Mouse (Mus musculus) 416B (cell line): ENCODE measurements around the gene Hs6st3.

ENCODE experiments used
- DNase-seq: peaks from one replicate; pipeline ENCODE4 v3.0.0; 2011; ENCODE audit warnings: low read depth

Hs6st3 gene

GRCm38 (mm10) chr14:119642874-119643273 lies 504.7 kb downstream of the Hs6st3 start:
- no peak for DNase-seq

- no peak for DNase-seq
Observed at GRCm38 (mm10) chr14:119643840-119644239, 505.7 kb downstream of the Hs6st3 start.

- DNase-seq, result no peak
Observed at GRCm38 (mm10) chr14:119656936-119657335, 518.8 kb downstream of the Hs6st3 start.

GRCm38 (mm10) chr14:119665741-119666141 lies 527.6 kb downstream of the Hs6st3 start:
- no peak for DNase-seq

- no peak for DNase-seq
Observed at GRCm38 (mm10) chr14:119667421-119667820, 529.3 kb downstream of the Hs6st3 start.

- no peak for DNase-seq
Observed at GRCm38 (mm10) chr14:119670836-119671587, 532.9 kb downstream of the Hs6st3 start.

- DNase-seq, result no peak
Observed at GRCm38 (mm10) chr14:119678574-119678973, 540.4 kb downstream of the Hs6st3 start.

- DNase-seq, result no peak
Observed at GRCm38 (mm10) chr14:119680052-119680451, 541.9 kb downstream of the Hs6st3 start.

GRCm38 (mm10) chr14:119687885-119688284 lies 549.7 kb downstream of the Hs6st3 start:
- no peak for DNase-seq

- no peak for DNase-seq
Observed at GRCm38 (mm10) chr14:119699982-119700381, 561.8 kb downstream of the Hs6st3 start.

- DNase-seq, result no peak
Observed at GRCm38 (mm10) chr14:119714712-119715111, 576.6 kb downstream of the Hs6st3 start.

- no peak for DNase-seq
Observed at GRCm38 (mm10) chr14:119717323-119717722, 579.2 kb downstream of the Hs6st3 start.

- DNase-seq, result no peak
Observed at GRCm38 (mm10) chr14:119725102-119725501, 587.0 kb downstream of the Hs6st3 start.

GRCm38 (mm10) chr14:119731436-119732080 lies 593.4 kb downstream of the Hs6st3 start:
- no peak for DNase-seq

GRCm38 (mm10) chr14:119732219-119732618 lies 594.1 kb downstream of the Hs6st3 start:
- no peak for DNase-seq

GRCm38 (mm10) chr14:119737408-119737961 lies 599.3 kb downstream of the Hs6st3 start:
- no peak for DNase-seq

GRCm38 (mm10) chr14:119741791-119742190 lies 603.6 kb downstream of the Hs6st3 start:
- no peak for DNase-seq

GRCm38 (mm10) chr14:119761376-119761775 lies 623.2 kb downstream of the Hs6st3 start:
- DNase-seq, result no peak

GRCm38 (mm10) chr14:119772040-119772439 lies 633.9 kb downstream of the Hs6st3 start:
- DNase-seq, result no peak

- DNase-seq, result no peak
Observed at GRCm38 (mm10) chr14:119776261-119776660, 638.1 kb downstream of the Hs6st3 start.

GRCm38 (mm10) chr14:119779982-119780588 lies 641.9 kb downstream of the Hs6st3 start:
- DNase-seq, result peak; percentile 44

- no peak for DNase-seq
Observed at GRCm38 (mm10) chr14:119781111-119781510, 643.0 kb downstream of the Hs6st3 start.

GRCm38 (mm10) chr14:119789457-119789856 lies 651.3 kb downstream of the Hs6st3 start:
- DNase-seq, result no peak
